Mouse (Mus musculus): ENCODE measurements around the gene Olfr56.
"Not testable (repeated sequence)": the region's sequence is repeated elsewhere in the genome, so short reads cannot be mapped to it uniquely, and the experiment has no call there.

Gene Olfr56

GRCm38 (mm10) chr11:49175345-49175744, 196.7 kb downstream of the Olfr56 start:
- no peak for DNase-seq (ENCODE audit: low read depth)

GRCm38 (mm10) chr11:49176047-49176779, 197.5 kb downstream of the Olfr56 start:
- DNase-seq (ENCODE audit: low read depth): not testable (repeated sequence)

GRCm38 (mm10) chr11:49183172-49183571, 204.5 kb downstream of the Olfr56 start:
- no peak for DNase-seq (ENCODE audit: low read depth)
